Mouse (Mus musculus) limb, embryonic 13.5 days (tissue): ENCODE data around the gene Chrnb1. TPM values are rescaled to one million over a fixed set of nuclear protein-coding genes. Genes with fewer than 3 reads are reported as not detected.

Experiments used
- ATAC-seq: fragments of 200-750 bp; cut with Nextera tagmentation; 2 replicates; pipeline ENCODE4 v1.8.0; 2017; ENCODE audit warnings: low read depth, moderate number of reproducible peaks, moderate TSS enrichment; ENCODE audit not compliant: low FRiP score
- H3K27ac ChIP-seq: fragments of 300-500 bp; sonication (generic); 2 replicates; pipeline ENCODE4 v1.5.1; 2015; ENCODE audit warnings: inconsistent platforms, mild to moderate bottlenecking, moderate library complexity
- H3K27me3 ChIP-seq: fragments of 300-500 bp; sonication (generic); 2 replicates; pipeline ENCODE4 v1.6.1; 2015; ENCODE audit warnings: mild to moderate bottlenecking, inconsistent platforms
- H3K36me3 ChIP-seq: fragments of 300-500 bp; sonication (generic); 2 replicates; pipeline ENCODE4 v1.6.1; 2015; ENCODE audit warnings: inconsistent platforms, mild to moderate bottlenecking, moderate library complexity
- H3K4me1 ChIP-seq: fragments of 300-500 bp; sonication (generic); 2 replicates; pipeline ENCODE4 v1.6.1; 2015; ENCODE audit warnings: inconsistent platforms
- H3K4me2 ChIP-seq: fragments of 300-500 bp; sonication (generic); replicated peaks from 2 replicates; pipeline ENCODE4 v1.6.1; 2015; ENCODE audit warnings: inconsistent platforms, mild to moderate bottlenecking, moderate library complexity
- H3K4me3 ChIP-seq: fragments of 300-500 bp; sonication (generic); 2 replicates; pipeline ENCODE4 v1.5.1; 2015; ENCODE audit warnings: moderate library complexity, mild to moderate bottlenecking, inconsistent platforms
- H3K9ac ChIP-seq: fragments of 300-500 bp; sonication (generic); 2 replicates; pipeline ENCODE4 v1.6.1; 2015; ENCODE audit warnings: mild to moderate bottlenecking, inconsistent platforms
- H3K9me3 ChIP-seq: fragments of 300-500 bp; sonication (generic); 2 replicates; pipeline ENCODE4 v1.6.1; 2016; ENCODE audit warnings: inconsistent platforms
- WGBS: fragments of 180-500 bp; shearing (Covaris S2); methylation state at CpG from one replicate; pipeline ENCODE4 v1.1.7; 2015; 5-methylcytosine and 5-hydroxymethylcytosine counted together
- polyA plus RNA-seq: library from polyadenylated mRNA; unstranded; fragments of >200 nt; fragmentation: Nextera tagmentation; extraction: Ambion mirVana; gene quantifications from 2 replicates; pipeline ENCODE4 v1.2.1, GENCODE M21; 2015

Gene Chrnb1
- polyA plus RNA-seq, 1 experiment from 2014 or later: 27.7 TPM

- no peaks in the 10 kb centered on the region for H3K4me1 ChIP-seq
- peaks cover 4% of the 10 kb centered on the region; the same call in 1 of the 2 replicates for H3K9me3 ChIP-seq
- no peak for ATAC-seq
- H3K4me3 ChIP-seq: no peak overlapping the region
- H3K36me3 ChIP-seq: peaks cover 46% of the 10 kb centered on the region
- no peak overlapping the region for H3K27ac ChIP-seq
- no peaks in the 10 kb centered on the region for H3K27me3 ChIP-seq
- H3K9ac ChIP-seq: no peak overlapping the region
- H3K4me2 ChIP-seq: no peak overlapping the region
- WGBS: 70% methylated on average over 2 of the region's 2 CpGs
These were observed 27.7 kb upstream of the Chrnb1 start for GRCm38 (mm10) chr11:69823456-69823855.

GRCm38 (mm10) chr11:69822080-69822479 lies 26.3 kb upstream of the Chrnb1 start, which contains the start of gene Spem1:
Gene Spem1 (minus strand): TSS chr11:69822180.
- H3K4me3 ChIP-seq: no peak within 1 kb of the TSS
- no peak within 1 kb of the TSS for H3K9ac ChIP-seq
- H3K36me3 ChIP-seq: peaks cover 33% of the 10 kb centered on the region
- no peaks in the 10 kb centered on the region for H3K4me1 ChIP-seq
- no peak within 1 kb of the TSS for H3K27ac ChIP-seq
- ATAC-seq: no peak
- no peak within 1 kb of the TSS for H3K4me2 ChIP-seq
- H3K9me3 ChIP-seq: peaks cover 16% of the 10 kb centered on the region; the same call in 1 of the 2 replicates
- 86% methylated on average over 3 of the region's 3 CpGs for WGBS
- H3K27me3 ChIP-seq: no peaks in the 10 kb centered on the region

GRCm38 (mm10) chr11:69818871-69819270 lies 23.1 kb upstream of the Chrnb1 start:
- Histone ChIP-seq H3K4me3 (no peak overlapping the region), H3K36me3 (peaks cover 1% of the 10 kb centered on the region), H3K27ac (no peak overlapping the region), H3K27me3 (no peaks in the 10 kb centered on the region), H3K9me3 (peaks cover 19% of the 10 kb centered on the region; the same call in 1 of the 2 replicates), H3K4me2 (no peak overlapping the region), H3K9ac (no peak overlapping the region), H3K4me1 (no peaks in the 10 kb centered on the region)
- no peak for ATAC-seq
- WGBS: 90% methylated on average over 8 of the region's 8 CpGs

- 83% methylated on average over 2 of the region's 2 CpGs for WGBS
- Histone ChIP-seq H3K27me3 (no peaks in the 10 kb centered on the region), H3K4me1 (no peaks in the 10 kb centered on the region), H3K9ac (no peak within 1 kb of the TSS), H3K4me2 (no peak within 1 kb of the TSS), H3K4me3 (no peak within 1 kb of the TSS), H3K9me3 (peaks cover 19% of the 10 kb centered on the region; the same call in 1 of the 2 replicates), H3K27ac (no peak within 1 kb of the TSS), H3K36me3 (no peaks in the 10 kb centered on the region)
- no peak for ATAC-seq
These were observed 22.6 kb upstream of the Chrnb1 start, which contains the start of gene Spem2 for GRCm38 (mm10) chr11:69818365-69818764. Gene Spem2 (minus strand): TSS chr11:69818465.

GRCm38 (mm10) chr11:69816520-69816919 lies 20.8 kb upstream of the Chrnb1 start:
- H3K36me3 ChIP-seq: no peaks in the 10 kb centered on the region
- H3K4me1 ChIP-seq: no peaks in the 10 kb centered on the region
- no peak overlapping the region for H3K4me2 ChIP-seq
- WGBS: 87% methylated on average over 12 of the region's 12 CpGs
- H3K9me3 ChIP-seq: peaks cover 19% of the 10 kb centered on the region; the same call in 1 of the 2 replicates
- no peak for ATAC-seq
- H3K27ac ChIP-seq: no peak overlapping the region
- no peaks in the 10 kb centered on the region for H3K27me3 ChIP-seq
- H3K9ac ChIP-seq: no peak overlapping the region
- no peak overlapping the region for H3K4me3 ChIP-seq

GRCm38 (mm10) chr11:69815155-69815554 lies 19.4 kb upstream of the Chrnb1 start, which contains the start of gene Gm39566:
Gene Gm39566 (minus strand): TSS chr11:69815298.
- H3K36me3 ChIP-seq: no peaks in the 10 kb centered on the region
- no peak within 1 kb of the TSS for H3K9ac ChIP-seq
- WGBS: 62% methylated on average over 10 of the region's 10 CpGs
- no peak within 1 kb of the TSS for H3K4me2 ChIP-seq
- H3K27ac ChIP-seq: no peak within 1 kb of the TSS
- peaks cover 19% of the 10 kb centered on the region; the same call in 1 of the 2 replicates for H3K9me3 ChIP-seq
- ATAC-seq: no peak
- H3K4me1 ChIP-seq: no peaks in the 10 kb centered on the region
- H3K27me3 ChIP-seq: no peaks in the 10 kb centered on the region
- no peak within 1 kb of the TSS for H3K4me3 ChIP-seq

- Histone ChIP-seq H3K27ac (no peak overlapping the region), H3K4me1 (no peaks in the 10 kb centered on the region), H3K36me3 (no peaks in the 10 kb centered on the region), H3K9ac (no peak overlapping the region), H3K9me3 (no peaks in the 10 kb centered on the region), H3K4me2 (no peak overlapping the region), H3K4me3 (no peak overlapping the region), H3K27me3 (peaks cover 29% of the 10 kb centered on the region)
- ATAC-seq: no peak
These were observed 14.5 kb upstream of the Chrnb1 start for GRCm38 (mm10) chr11:69810280-69810679.

- no peak for ATAC-seq
- Histone ChIP-seq H3K9me3 (no peaks in the 10 kb centered on the region), H3K4me2 (no peak overlapping the region), H3K4me1 (peaks cover 25% of the 10 kb centered on the region), H3K36me3 (no peaks in the 10 kb centered on the region), H3K27me3 (peaks cover 55% of the 10 kb centered on the region), H3K4me3 (no peak overlapping the region), H3K27ac (no peak overlapping the region), H3K9ac (no peak overlapping the region)
- WGBS: 78% methylated on average over 2 of the region's 2 CpGs
These were observed 11.9 kb upstream of the Chrnb1 start for GRCm38 (mm10) chr11:69807641-69808040.

- Histone ChIP-seq H3K27me3 (peaks cover 68% of the 10 kb centered on the region), H3K4me2 (no peak overlapping the region), H3K36me3 (no peaks in the 10 kb centered on the region), H3K4me1 (peaks cover 38% of the 10 kb centered on the region), H3K4me3 (no peak overlapping the region), H3K9me3 (no peaks in the 10 kb centered on the region), H3K27ac (no peak overlapping the region), H3K9ac (no peak overlapping the region)
- WGBS: 77% methylated on average over 4 of the region's 4 CpGs
- no peak for ATAC-seq
These were observed 10.6 kb upstream of the Chrnb1 start for GRCm38 (mm10) chr11:69806378-69806777.

- WGBS: 6% methylated on average over 29 of the region's 29 CpGs
- Histone ChIP-seq H3K4me1 (peaks cover 49% of the 10 kb centered on the region), H3K27me3 (peaks cover 73% of the 10 kb centered on the region)
These were observed 9.5 kb upstream of the Chrnb1 start, which contains the start of gene Tmem102 for GRCm38 (mm10) chr11:69804972-69805909. Gene Tmem102 (minus strand): TSS chr11:69805624.

GRCm38 (mm10) chr11:69804652-69804940 lies 8.9 kb upstream of the Chrnb1 start:
- H3K4me3 ChIP-seq: peak overlapping the region; percentile 57
- H3K36me3 ChIP-seq: no peaks in the 10 kb centered on the region
- peaks cover 80% of the 10 kb centered on the region for H3K27me3 ChIP-seq
- peaks cover 55% of the 10 kb centered on the region for H3K4me1 ChIP-seq
- no peaks in the 10 kb centered on the region for H3K9me3 ChIP-seq
- 6% methylated on average over 12 of the region's 12 CpGs for WGBS
- H3K27ac ChIP-seq: no peak overlapping the region
- H3K9ac ChIP-seq: peak overlapping the region; percentile 39; the same call in 1 of the 2 replicates
- peak overlapping the region; percentile 92 for H3K4me2 ChIP-seq
- no peak for ATAC-seq

More at GRCm38 (mm10) chr11:69804972-69805909, 9.5 kb upstream of the Chrnb1 start, which contains the start of gene Tmem102:
- peak within 1 kb of the TSS; percentile 92 for H3K4me2 ChIP-seq
- H3K36me3 ChIP-seq: no peaks in the 10 kb centered on the region
- no peaks in the 10 kb centered on the region for H3K9me3 ChIP-seq
- peak within 1 kb of the TSS; percentile 39; the same call in 1 of the 2 replicates for H3K9ac ChIP-seq
- H3K4me3 ChIP-seq: peak within 1 kb of the TSS; percentile 57
- H3K27ac ChIP-seq: no peak within 1 kb of the TSS
- ATAC-seq: no peak
